Mouse (Mus musculus): Measurements from ENCODE around the gene Irx6.

Irx6 gene

DNA sequence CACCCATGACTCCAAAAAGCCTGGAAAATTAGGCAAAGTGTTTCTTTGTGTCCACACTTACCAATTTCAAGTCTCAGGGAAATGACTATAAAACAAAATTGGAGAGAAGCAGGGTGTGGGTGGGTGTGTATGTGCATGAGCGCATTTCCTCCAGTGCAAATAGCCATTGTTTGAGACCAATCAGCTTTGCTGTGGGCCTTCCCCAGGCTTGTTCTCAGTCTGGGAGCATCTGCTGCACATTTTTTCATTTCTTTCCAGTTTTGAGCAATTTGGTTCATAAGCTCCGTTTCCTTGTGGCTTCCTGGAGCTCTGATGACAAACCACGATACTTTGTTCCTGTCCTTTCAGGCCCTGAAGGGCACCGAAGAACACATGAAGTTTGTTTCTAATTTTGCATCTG, 43.3 kb downstream of the Irx6 start:
- CTCF ChIA-PET: no interaction called here
- POLR2A ChIA-PET: interaction anchor here in 1 of 4 experiments (0.6 kb wide), 1 partner anchor 299 kb away, joined by 4 read pairs; no protein-coding TSS in a partner anchor

DNA sequence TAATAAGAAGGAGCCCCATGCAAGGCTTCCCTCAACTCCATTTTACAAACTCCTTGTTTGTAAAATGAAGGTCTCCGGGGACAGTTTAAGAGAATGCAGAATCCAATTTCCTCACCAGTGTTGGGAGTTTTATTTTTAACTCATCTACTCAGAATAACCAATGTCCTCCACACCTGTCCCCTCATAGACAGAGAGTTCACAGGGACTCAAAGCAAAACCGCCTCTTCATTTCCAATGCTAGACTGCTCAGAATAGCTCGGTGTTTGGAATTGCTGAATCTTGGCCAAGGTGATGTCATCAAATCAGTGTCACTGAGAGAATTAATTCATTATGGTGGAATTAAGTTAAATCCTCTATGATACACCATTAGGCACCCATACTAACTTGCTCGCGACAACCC, 44.0 kb downstream of the Irx6 start:
- ChIA-PET CTCF (no interaction called here), POLR2A (interaction anchor here in 1 of 4 experiments (0.6 kb wide), 1 partner anchor 300 kb away, joined by 4 read pairs; no protein-coding TSS in a partner anchor)

DNA sequence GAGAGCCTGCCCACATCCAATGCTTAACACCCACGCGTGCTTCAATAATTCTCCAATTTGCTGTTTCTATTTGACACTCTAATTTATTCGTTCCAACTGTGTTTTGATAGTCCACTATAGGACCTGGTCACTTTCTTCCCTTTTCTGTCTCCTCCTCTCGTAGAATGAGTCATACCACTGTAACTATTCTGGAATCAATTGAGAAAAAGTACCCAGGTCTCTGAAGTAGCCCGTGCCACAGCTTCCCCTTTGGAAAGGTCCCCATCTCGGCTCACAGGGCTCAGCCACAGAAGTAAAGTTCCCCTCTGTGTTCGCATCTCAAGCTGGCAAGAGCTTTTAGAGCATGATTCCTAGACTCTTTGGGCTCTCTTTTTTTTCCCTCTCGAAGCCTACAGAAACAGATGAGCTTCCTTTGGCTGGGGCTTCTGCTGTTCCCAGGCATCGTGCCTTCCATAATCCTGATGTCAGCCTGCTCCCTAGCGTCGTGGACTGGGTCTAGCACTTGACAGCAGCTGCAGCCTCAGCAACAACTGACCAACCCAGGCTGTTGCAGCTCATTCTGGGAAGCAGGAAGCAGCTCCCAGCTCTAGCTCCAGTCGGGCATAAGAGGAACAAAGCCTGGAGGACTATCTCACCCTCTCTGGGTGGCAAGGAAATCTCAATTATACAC, 47.3 kb downstream of the Irx6 start:
- POLR2A ChIA-PET: interaction anchor here in 1 of 4 experiments (1.0 to 1.2 kb wide), 2 partner anchors 9 to 29 kb away, joined by 3 read pairs; no protein-coding TSS in a partner anchor
- CTCF ChIA-PET: interaction anchor here (0.6 to 1.8 kb wide), 10 partner anchors 26 to 355 kb away, joined by 3 to 5 read pairs (median 4); partner anchors contain the start of gene Irx6 (in 1 of the 4)

DNA sequence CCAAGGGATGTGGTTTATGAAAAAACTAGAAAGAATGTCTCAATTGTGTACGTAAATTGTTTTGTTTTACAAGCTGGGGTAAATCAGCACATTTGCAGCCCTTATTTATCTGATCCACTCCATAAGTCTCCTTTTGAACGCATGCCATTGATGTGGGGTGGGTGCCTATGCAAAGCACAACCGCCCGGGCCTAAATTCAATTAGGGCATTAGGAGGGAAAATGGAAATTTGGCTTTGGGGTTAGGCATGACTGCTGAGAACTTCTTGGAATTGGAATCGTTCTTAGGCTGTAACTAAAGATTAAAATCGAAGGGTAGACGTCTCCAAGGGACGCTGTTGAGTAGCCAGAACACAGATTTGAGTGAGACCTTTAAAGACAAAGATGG, 47.8 kb downstream of the Irx6 start:
- ChIA-PET POLR2A (interaction anchor here in 1 of 4 experiments (1.0 to 1.2 kb wide), 2 partner anchors 10 to 29 kb away, joined by 3 read pairs; no protein-coding TSS in a partner anchor), CTCF (interaction anchor here (0.6 to 1.8 kb wide), 7 partner anchors 27 to 355 kb away, joined by 4 to 5 read pairs (median 4); partner anchors contain the start of gene Irx6 (in 1 of the 4))

GRCm38 (mm10) chr8:92723320-92723719, 49.2 kb downstream of the Irx6 start:
- POLR2A ChIA-PET: interaction anchor here in 2 of 4 experiments (0.8 to 1.4 kb wide), 4 partner anchors 11 to 1449 kb away, joined by 3 to 7 read pairs (median 3); partner anchors contain the start of gene Mt2 (in 1 of the 2)
- CTCF ChIA-PET: no interaction called here

DNA sequence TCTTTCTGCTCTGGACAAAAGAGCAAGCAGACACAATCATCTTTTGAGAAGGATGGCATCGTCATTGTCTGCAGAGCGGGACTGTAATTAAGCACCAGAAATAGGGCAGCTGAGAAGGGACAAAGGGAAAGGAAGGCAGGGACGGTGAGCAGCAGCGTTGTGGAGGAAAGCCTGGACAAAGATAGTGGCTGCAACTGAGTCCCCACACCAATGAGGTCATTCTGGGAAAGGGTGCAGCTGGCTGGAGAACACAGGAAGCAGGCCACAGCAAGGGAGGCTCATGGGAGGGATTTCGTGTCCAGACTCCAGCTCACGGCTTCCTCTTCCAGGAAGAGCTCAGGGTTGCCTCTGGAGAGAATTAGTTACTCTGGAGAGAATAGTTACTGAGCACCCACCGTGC, 49.9 kb downstream of the Irx6 start:
- POLR2A ChIA-PET: interaction anchor here in 2 of 4 experiments (0.7 to 1.4 kb wide), 5 partner anchors 10 to 1448 kb away, joined by 3 to 7 read pairs (median 3); partner anchors contain the start of gene Mt2 (in 1 of the 2)
- CTCF ChIA-PET: interaction anchor here in 1 of 4 experiments (1.0 kb wide), 1 partner anchor 1345 kb away, joined by 3 read pairs; no protein-coding TSS in a partner anchor

GRCm38 (mm10) chr8:92724359-92724758, 50.3 kb downstream of the Irx6 start:
- ChIA-PET CTCF (interaction anchor here in 1 of 4 experiments (1.0 kb wide), 1 partner anchor 1345 kb away, joined by 3 read pairs; no protein-coding TSS in a partner anchor), POLR2A (interaction anchor here in 2 of 4 experiments (0.7 to 1.6 kb wide), 5 partner anchors 10 to 142 kb away, joined by 3 to 7 read pairs (median 3); no protein-coding TSS in a partner anchor)
